Mouse (Mus musculus): Measurements from ENCODE around the gene Krtap26-1. TPM values are rescaled to one million over a fixed set of nuclear protein-coding genes. Genes with fewer than 3 reads are reported as not detected.

Krtap26-1 gene
- polyA plus RNA-seq (2015; fragmentation: Nextera tagmentation; extraction: Ambion mirVana) = not detected in 2 replicates

- H3K4me2 ChIP-seq (replicated peaks) = no peak within 1 kb of the TSS
Measured at GRCm38 (mm10) chr16:88647358-88647846, at the start of gene Krtap26-1. TSS of gene Krtap26-1 (minus strand) at chr16:88647796.

GRCm38 (mm10) chr16:88696256-88696655, 48.7 kb upstream of the Krtap26-1 start:
- H3K9me3 ChIP-seq = no peaks in the 10 kb centered on the region
- ATAC-seq = no peak
- H3K9ac ChIP-seq (replicated peaks) = no peak overlapping the region
- H3K4me3 ChIP-seq (replicated peaks) = no peak overlapping the region
- no peaks in the 10 kb centered on the region for H3K36me3 ChIP-seq
- WGBS = 84% methylated on average over 4 of the region's 4 CpGs
- no peaks in the 10 kb centered on the region for H3K4me1 ChIP-seq (replicated peaks)
- no peak overlapping the region for H3K4me2 ChIP-seq (replicated peaks)
- H3K27ac ChIP-seq = no peak overlapping the region
- H3K27me3 ChIP-seq = no peaks in the 10 kb centered on the region

More at GRCm38 (mm10) chr16:88647358-88647846, at the start of gene Krtap26-1:
- ATAC-seq = no peak
- Histone ChIP-seq H3K36me3 (no peaks in the 10 kb centered on the region), H3K27ac (no peak within 1 kb of the TSS), H3K27me3 (no peaks in the 10 kb centered on the region), H3K4me1 (replicated peaks) (no peaks in the 10 kb centered on the region), H3K9ac (replicated peaks) (no peak within 1 kb of the TSS), H3K4me3 (replicated peaks) (no peak within 1 kb of the TSS), H3K9me3 (no peaks in the 10 kb centered on the region)
- 87% methylated on average over 10 of the region's 10 CpGs for WGBS

- Histone ChIP-seq H3K4me2 (replicated peaks) (no peak overlapping the region), H3K9me3 (no peaks in the 10 kb centered on the region), H3K36me3 (no peaks in the 10 kb centered on the region), H3K9ac (replicated peaks) (no peak overlapping the region), H3K27me3 (no peaks in the 10 kb centered on the region), H3K27ac (no peak overlapping the region), H3K4me1 (replicated peaks) (peaks cover 6% of the 10 kb centered on the region; the same call in 1 of the 2 replicates), H3K4me3 (replicated peaks) (no peak overlapping the region)
- ATAC-seq = peak; percentile 50; the same call in 1 of the 2 replicates
- WGBS = 24% methylated on average over 2 of the region's 2 CpGs
Measured at GRCm38 (mm10) chr16:88681282-88681681, 33.7 kb upstream of the Krtap26-1 start.

GRCm38 (mm10) chr16:88679099-88679498, 31.5 kb upstream of the Krtap26-1 start:
- no peak overlapping the region for H3K4me2 ChIP-seq (replicated peaks)
- H3K27ac ChIP-seq = no peak overlapping the region
- H3K36me3 ChIP-seq = no peaks in the 10 kb centered on the region
- no peak for ATAC-seq
- no peak overlapping the region for H3K9ac ChIP-seq (replicated peaks)
- H3K4me1 ChIP-seq (replicated peaks) = peaks cover 6% of the 10 kb centered on the region; the same call in 1 of the 2 replicates
- H3K9me3 ChIP-seq = no peaks in the 10 kb centered on the region
- 93% methylated on average over 6 of the region's 6 CpGs for WGBS
- no peak overlapping the region for H3K4me3 ChIP-seq (replicated peaks)
- no peaks in the 10 kb centered on the region for H3K27me3 ChIP-seq

- H3K9me3 ChIP-seq = no peaks in the 10 kb centered on the region
Measured at GRCm38 (mm10) chr16:88671571-88671970, 24.0 kb upstream of the Krtap26-1 start, which contains the start of gene Krtap27-1. TSS of gene Krtap27-1 (minus strand) at chr16:88671671.

GRCm38 (mm10) chr16:88657426-88657825, 9.8 kb upstream of the Krtap26-1 start:
- Histone ChIP-seq H3K27ac (no peak overlapping the region), H3K4me3 (replicated peaks) (no peak overlapping the region), H3K4me2 (replicated peaks) (no peak overlapping the region), H3K9ac (replicated peaks) (no peak overlapping the region), H3K9me3 (no peaks in the 10 kb centered on the region), H3K27me3 (no peaks in the 10 kb centered on the region), H3K36me3 (no peaks in the 10 kb centered on the region), H3K4me1 (replicated peaks) (no peaks in the 10 kb centered on the region)
- WGBS = 59% methylated on average over 1 of the region's 1 CpGs
- ATAC-seq = no peak

More at GRCm38 (mm10) chr16:88671571-88671970, 24.0 kb upstream of the Krtap26-1 start, which contains the start of gene Krtap27-1:
- WGBS = 87% methylated on average over 4 of the region's 4 CpGs
- Histone ChIP-seq H3K36me3 (no peaks in the 10 kb centered on the region), H3K4me2 (replicated peaks) (no peak within 1 kb of the TSS), H3K4me3 (replicated peaks) (no peak within 1 kb of the TSS), H3K9ac (replicated peaks) (no peak within 1 kb of the TSS), H3K4me1 (replicated peaks) (no peaks in the 10 kb centered on the region), H3K27me3 (no peaks in the 10 kb centered on the region), H3K27ac (no peak within 1 kb of the TSS)
- ATAC-seq = no peak

DNA sequence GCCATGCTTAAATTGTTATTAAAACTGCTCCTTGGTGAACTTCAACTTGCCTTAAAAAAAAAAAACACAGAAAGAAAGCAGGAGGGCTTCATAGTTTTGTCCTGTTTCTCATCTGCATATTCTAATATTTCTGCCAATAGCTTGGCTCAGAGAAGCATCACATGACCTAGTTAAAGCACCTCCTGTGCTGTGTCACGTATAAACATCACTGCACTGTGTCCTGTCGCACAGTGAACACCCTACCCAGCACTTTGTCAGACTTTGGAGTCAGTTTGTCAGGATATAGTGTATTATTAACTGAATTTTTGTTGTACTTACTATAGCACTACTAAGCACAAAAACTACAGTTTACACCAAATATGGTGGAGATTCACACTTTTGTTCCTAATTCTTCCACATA, 4.4 kb upstream of the Krtap26-1 start:
- H3K4me1 ChIP-seq (replicated peaks) = no peaks in the 10 kb centered on the region

DNA sequence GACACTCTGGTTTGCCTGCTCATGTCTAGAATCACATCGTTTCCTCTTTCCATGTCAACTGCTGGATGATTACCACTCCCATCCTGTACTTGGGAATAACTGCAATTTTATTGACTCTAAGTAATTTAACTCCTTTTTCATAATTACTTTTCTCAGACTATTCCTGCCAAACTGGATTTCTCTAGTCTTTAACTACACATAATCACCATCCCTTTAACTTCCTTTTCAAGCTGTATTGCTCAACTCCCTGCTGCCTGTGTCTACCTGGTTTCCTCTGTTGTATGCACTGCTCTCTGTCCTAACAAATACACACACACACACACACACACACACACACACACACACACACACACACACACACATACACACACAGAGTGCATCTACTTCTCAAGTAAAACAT, 3.5 kb upstream of the Krtap26-1 start:
- WGBS = 92% methylated on average over 1 of the region's 1 CpGs
- no peaks in the 10 kb centered on the region for H3K4me1 ChIP-seq (replicated peaks)
- no peak overlapping the region for H3K4me2 ChIP-seq (replicated peaks)
- H3K4me3 ChIP-seq (replicated peaks) = no peak overlapping the region
- no peaks in the 10 kb centered on the region for H3K9me3 ChIP-seq
- no peaks in the 10 kb centered on the region for H3K36me3 ChIP-seq
- no peak for ATAC-seq
- H3K27me3 ChIP-seq = no peaks in the 10 kb centered on the region
- no peak overlapping the region for H3K9ac ChIP-seq (replicated peaks)
- no peak overlapping the region for H3K27ac ChIP-seq

More for the DNA sequence above, 4.4 kb upstream of the Krtap26-1 start:
- no peak for ATAC-seq
- no peak overlapping the region for H3K9ac ChIP-seq (replicated peaks)
- no peaks in the 10 kb centered on the region for H3K36me3 ChIP-seq
- H3K27me3 ChIP-seq = no peaks in the 10 kb centered on the region
- H3K9me3 ChIP-seq = no peaks in the 10 kb centered on the region
- no peak overlapping the region for H3K27ac ChIP-seq
- no peak overlapping the region for H3K4me2 ChIP-seq (replicated peaks)
- WGBS = 75% methylated on average over 2 of the region's 2 CpGs
- H3K4me3 ChIP-seq (replicated peaks) = no peak overlapping the region

- Histone ChIP-seq H3K9me3 (no peaks in the 10 kb centered on the region), H3K27me3 (no peaks in the 10 kb centered on the region), H3K4me2 (replicated peaks) (no peak overlapping the region), H3K27ac (no peak overlapping the region), H3K4me1 (replicated peaks) (no peaks in the 10 kb centered on the region), H3K36me3 (no peaks in the 10 kb centered on the region), H3K4me3 (replicated peaks) (no peak overlapping the region), H3K9ac (replicated peaks) (no peak overlapping the region)
- WGBS = 71% methylated on average over 8 of the region's 8 CpGs
- no peak for ATAC-seq
Measured at GRCm38 (mm10) chr16:88646366-88647111, 1.1 kb downstream of the Krtap26-1 start.

- ATAC-seq = no peak
- Histone ChIP-seq H3K9ac (replicated peaks) (no peak overlapping the region), H3K4me2 (replicated peaks) (no peak overlapping the region), H3K27me3 (no peaks in the 10 kb centered on the region), H3K9me3 (0 out of 2 replicates have a peak, but pooled peaks cover 4% of the 10 kb centered on the region), H3K27ac (no peak overlapping the region), H3K4me3 (replicated peaks) (no peak overlapping the region), H3K36me3 (no peaks in the 10 kb centered on the region), H3K4me1 (replicated peaks) (no peaks in the 10 kb centered on the region)
- WGBS = 94% methylated on average over 3 of the region's 3 CpGs
Measured at GRCm38 (mm10) chr16:88640053-88640452, 7.5 kb downstream of the Krtap26-1 start.

DNA sequence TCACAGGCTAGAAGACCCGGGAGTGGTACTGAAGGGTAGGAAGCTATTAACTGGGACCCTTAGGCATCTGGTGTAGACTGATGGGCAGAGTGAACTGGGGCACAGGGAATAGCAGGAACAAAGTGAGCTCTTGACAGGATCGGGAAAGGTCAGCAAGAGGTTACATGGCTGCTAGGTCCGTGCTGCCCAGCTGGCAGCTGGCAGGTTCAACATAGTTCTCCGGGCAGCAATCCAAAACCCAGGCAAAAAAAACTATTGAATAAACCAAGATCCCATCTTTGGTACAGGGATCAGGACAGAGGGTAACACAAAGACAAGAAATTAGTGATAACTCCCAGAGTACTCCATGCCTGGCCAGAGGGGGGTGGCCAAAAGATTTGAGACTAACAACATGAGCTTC, 12.5 kb downstream of the Krtap26-1 start:
- WGBS = 83% methylated on average over 4 of the region's 4 CpGs
- H3K9ac ChIP-seq (replicated peaks) = no peak overlapping the region
- H3K4me2 ChIP-seq (replicated peaks) = no peak overlapping the region
- no peaks in the 10 kb centered on the region for H3K9me3 ChIP-seq
- no peak for ATAC-seq
- H3K27me3 ChIP-seq = no peaks in the 10 kb centered on the region
- H3K4me1 ChIP-seq (replicated peaks) = no peaks in the 10 kb centered on the region
- no peaks in the 10 kb centered on the region for H3K36me3 ChIP-seq
- no peak overlapping the region for H3K27ac ChIP-seq
- no peak overlapping the region for H3K4me3 ChIP-seq (replicated peaks)

- H3K4me3 ChIP-seq (replicated peaks) = no peak overlapping the region
- no peaks in the 10 kb centered on the region for H3K36me3 ChIP-seq
- no peaks in the 10 kb centered on the region for H3K4me1 ChIP-seq (replicated peaks)
- no peaks in the 10 kb centered on the region for H3K9me3 ChIP-seq
- no peak overlapping the region for H3K27ac ChIP-seq
- H3K9ac ChIP-seq (replicated peaks) = no peak overlapping the region
- no peak overlapping the region for H3K4me2 ChIP-seq (replicated peaks)
- no peak for ATAC-seq
- H3K27me3 ChIP-seq = no peaks in the 10 kb centered on the region
- WGBS = 85% methylated on average over 4 of the region's 4 CpGs
Measured at GRCm38 (mm10) chr16:88631474-88631873, 16.1 kb downstream of the Krtap26-1 start.
